Mouse (Mus musculus) lung, postnatal 0 days (tissue): ENCODE data around the gene 2310034G01Rik.

Experiments
- CTCF ChIP-seq: IDR thresholded peaks from 2 replicates; pipeline ENCODE4 v1.5.1; 2016; ENCODE audit warnings: antibody characterized with exemption, mild to moderate bottlenecking
- EP300 ChIP-seq: IDR thresholded peaks from 2 replicates; pipeline ENCODE4 v1.6.1; 2016; ENCODE audit warnings: antibody characterized with exemption, mild to moderate bottlenecking, control low read depth

GRCm38 (mm10) chr19:46331936-46332335 lies 18.2 kb downstream of the 2310034G01Rik start:
- TF ChIP-seq CTCF (no peak), EP300 (no peak)
